Mouse (Mus musculus) heart, embryonic 14.5 days (tissue): ENCODE data around the gene Fez1. TPM values are rescaled to one million over a fixed set of nuclear protein-coding genes. Genes with fewer than 3 reads are reported as not detected.

Experiments
- ATAC-seq: fragments of 200-750 bp; cut with Nextera tagmentation; 2 replicates; pipeline ENCODE4 v1.8.0; 2017; ENCODE audit warnings: low read depth, moderate TSS enrichment; ENCODE audit not compliant: insufficient number of reproducible peaks, insufficient read depth, low FRiP score
- H3K27ac ChIP-seq, 2 experiments: fragments of 200-500 bp in 1 of 2; fragments of 300-500 bp in 1 of 2; sonication (generic) in 1 of 2; replicated peaks in 1 of 2; 2 replicates each; pipeline ENCODE4 v1.5.1; 2012 to 2014; ENCODE audit warnings: low read depth in 2 of 2, low read length in 2 of 2, control low read depth in 1 of 2, mild to moderate bottlenecking in 1 of 2, mixed read lengths in 1 of 2; ENCODE audit not compliant: control insufficient read depth in 1 of 2, insufficient read depth in 1 of 2
- H3K27me3 ChIP-seq: fragments of 300-500 bp; sonication (generic); 2 replicates; pipeline ENCODE4 v1.6.1; 2014; ENCODE audit warnings: mild to moderate bottlenecking, low read length, control low read depth; ENCODE audit not compliant: control insufficient read depth, insufficient read depth
- H3K36me3 ChIP-seq: fragments of 300-500 bp; sonication (generic); 2 replicates; pipeline ENCODE4 v1.6.1; 2014; ENCODE audit warnings: mild to moderate bottlenecking, control low read depth, low read length, mixed read lengths; ENCODE audit not compliant: control insufficient read depth, insufficient read depth
- H3K4me1 ChIP-seq, 2 experiments: fragments of 200-500 bp in 1 of 2; fragments of 300-500 bp in 1 of 2; sonication (generic) in 1 of 2; 2 replicates each; pipeline ENCODE4 v1.6.1; 2012 to 2014; ENCODE audit warnings: low read length in 2 of 2, control low read depth in 1 of 2, mixed read lengths in 1 of 2; ENCODE audit not compliant: control insufficient read depth in 2 of 2, insufficient read depth in 2 of 2
- H3K4me2 ChIP-seq: fragments of 300-500 bp; sonication (generic); 2 replicates; pipeline ENCODE4 v1.6.1; 2014; ENCODE audit warnings: mild to moderate bottlenecking, low read length
- H3K4me3 ChIP-seq, 2 experiments: fragments of 200-500 bp in 1 of 2; fragments of 300-500 bp in 1 of 2; sonication (generic) in 1 of 2; 2 replicates each; pipeline ENCODE4 v1.5.1; 2012 to 2014; ENCODE audit warnings: low read length in 2 of 2, mild to moderate bottlenecking in 2 of 2, control low read depth in 1 of 2, low read depth in 1 of 2, moderate library complexity in 1 of 2; ENCODE audit not compliant: control insufficient read depth in 1 of 2, insufficient read depth in 1 of 2
- H3K9ac ChIP-seq: fragments of 300-500 bp; sonication (generic); 2 replicates; pipeline ENCODE4 v1.6.1; 2014; ENCODE audit warnings: mild to moderate bottlenecking, low read length
- H3K9me3 ChIP-seq: fragments of 300-500 bp; sonication (generic); 2 replicates; pipeline ENCODE4 v1.6.1; 2016; ENCODE audit warnings: low read length, control low read depth; ENCODE audit not compliant: control insufficient read depth
- WGBS: fragments of 180-500 bp; shearing (Covaris S2); extraction: QIAGEN DNeasy Blood & Tissue Kit; methylation state at CpG from one replicate; pipeline ENCODE4 v1.1.7; 2014; 5-methylcytosine and 5-hydroxymethylcytosine counted together
- polyA plus RNA-seq: library from polyadenylated mRNA; unstranded; fragments of >200 nt; fragmentation: Nextera tagmentation; extraction: Ambion mirVana; gene quantifications from 2 replicates; pipeline ENCODE4 v1.2.1, GENCODE M21; 2014

Fez1 gene
- polyA plus RNA-seq, 1 experiment from 2014 or later = 2.0 TPM

DNA sequence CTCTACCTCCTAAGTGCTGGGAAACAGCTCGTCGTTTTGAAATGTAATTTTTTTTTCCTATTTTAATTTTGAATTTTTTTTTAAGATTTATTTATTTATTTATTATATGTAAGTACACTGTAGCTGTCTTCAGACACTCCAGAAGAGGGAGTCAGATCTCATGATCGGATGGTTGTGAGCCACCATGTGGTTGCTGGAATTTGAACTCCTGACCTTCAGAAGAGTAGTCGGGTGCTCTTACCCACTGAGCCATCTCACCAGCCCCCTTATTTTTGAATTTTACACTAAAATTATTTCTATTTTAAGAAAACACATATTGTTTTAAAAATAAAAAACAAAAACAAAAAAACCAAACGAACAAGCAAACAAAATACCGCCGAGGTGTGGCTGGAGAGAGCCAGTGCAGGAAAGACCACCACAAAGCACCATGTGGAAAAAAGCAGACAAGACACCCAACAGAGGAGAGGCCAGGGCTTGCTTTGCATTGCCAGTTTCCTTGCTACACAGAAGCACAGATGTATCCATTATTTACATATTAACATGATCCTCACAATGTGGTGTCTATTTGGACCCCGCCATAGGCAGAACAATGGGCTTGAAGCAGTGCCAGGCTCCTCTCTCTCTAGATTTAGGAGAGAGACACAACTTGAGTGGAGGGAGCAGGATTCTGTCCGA lies 558 bp upstream of the Fez1 start:
- ATAC-seq = no peak

DNA sequence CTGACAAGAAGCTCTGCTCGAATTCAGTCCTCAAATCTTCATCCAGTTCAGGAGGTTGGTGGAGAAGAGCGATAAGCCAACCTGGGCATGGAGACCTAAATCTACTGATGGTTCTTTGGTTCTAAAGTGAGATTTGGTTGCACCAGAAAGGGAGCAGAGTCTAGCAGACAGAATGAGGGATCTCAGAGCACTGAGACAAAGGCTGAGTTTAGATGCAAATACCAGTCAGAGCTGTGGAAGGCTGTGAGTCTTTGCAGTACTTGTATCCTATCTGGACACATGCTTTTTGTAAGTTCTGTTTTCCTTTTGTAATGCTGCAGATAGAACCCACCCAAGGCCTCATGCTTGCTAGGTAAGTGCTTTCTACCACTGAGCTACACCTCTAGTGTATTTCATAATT lies 360 bp downstream of the Fez1 start:
- WGBS = 36% methylated on average over 2 of the region's 2 CpGs
- ATAC-seq = no peak

More for the DNA sequence above, 558 bp upstream of the Fez1 start:
- H3K4me1 ChIP-seq = peaks cover 0 to 2% of the 10 kb centered on the region in 2 experiments; a peak in 1 of 4 replicates
- H3K27ac ChIP-seq = no peak overlapping the region
- H3K4me2 ChIP-seq = peak overlapping the region; percentile 19; the same call in 1 of the 2 replicates
- no peaks in the 10 kb centered on the region for H3K36me3 ChIP-seq
- no peaks in the 10 kb centered on the region for H3K9me3 ChIP-seq
- H3K4me3 ChIP-seq = no peak overlapping the region
- no peaks in the 10 kb centered on the region for H3K27me3 ChIP-seq
- WGBS = 53% methylated on average over 9 of the region's 9 CpGs
- no peak overlapping the region for H3K9ac ChIP-seq

GRCm38 (mm10) chr9:36826612-36827363 lies 5.1 kb downstream of the Fez1 start:
- H3K36me3 ChIP-seq = no peaks in the 10 kb centered on the region
- H3K4me3 ChIP-seq = no peak overlapping the region
- H3K4me2 ChIP-seq = no peak overlapping the region
- no peaks in the 10 kb centered on the region for H3K4me1 ChIP-seq
- 52% methylated on average over 2 of the region's 2 CpGs for WGBS
- no peak for ATAC-seq
- H3K27me3 ChIP-seq = no peaks in the 10 kb centered on the region
- H3K9ac ChIP-seq = no peak overlapping the region
- no peak overlapping the region for H3K27ac ChIP-seq
- no peaks in the 10 kb centered on the region for H3K9me3 ChIP-seq

More for the DNA sequence above, 360 bp downstream of the Fez1 start:
- H3K9me3 ChIP-seq = no peaks in the 10 kb centered on the region
- H3K4me2 ChIP-seq = no peak overlapping the region
- H3K27ac ChIP-seq = no peak overlapping the region
- no peaks in the 10 kb centered on the region for H3K27me3 ChIP-seq
- H3K4me1 ChIP-seq = peaks cover 0 to 2% of the 10 kb centered on the region in 2 experiments; a peak in 1 of 4 replicates
- H3K36me3 ChIP-seq = no peaks in the 10 kb centered on the region
- H3K9ac ChIP-seq = no peak overlapping the region
- H3K4me3 ChIP-seq = no peak overlapping the region

- H3K27me3 ChIP-seq = 0 out of 2 replicates have a peak, but pooled peaks cover 7% of the 10 kb centered on the region
- WGBS = 68% methylated on average over 6 of the region's 6 CpGs
- H3K4me3 ChIP-seq = no peak overlapping the region
- H3K9me3 ChIP-seq = no peaks in the 10 kb centered on the region
- no peak overlapping the region for H3K4me2 ChIP-seq
- no peak for ATAC-seq
- H3K27ac ChIP-seq = no peak overlapping the region
- peaks cover 0 to 2% of the 10 kb centered on the region in 2 experiments; a peak in 2 of 4 replicates for H3K4me1 ChIP-seq
- no peaks in the 10 kb centered on the region for H3K36me3 ChIP-seq
- H3K9ac ChIP-seq = no peak overlapping the region
These were observed 9.7 kb downstream of the Fez1 start for GRCm38 (mm10) chr9:36831401-36831800.

- H3K27me3 ChIP-seq = 0 out of 2 replicates have a peak, but pooled peaks cover 7% of the 10 kb centered on the region
- peak; percentile 71 for ATAC-seq
- H3K27ac ChIP-seq = no peak overlapping the region
- peak overlapping the region; percentile 69 for H3K4me2 ChIP-seq
- H3K36me3 ChIP-seq = no peaks in the 10 kb centered on the region
- peak overlapping the region; percentile 39 to 56 for H3K4me3 ChIP-seq
- peak overlapping the region; percentile 55 for H3K9ac ChIP-seq
- peaks cover 0 to 2% of the 10 kb centered on the region in 2 experiments; a peak in 2 of 4 replicates for H3K4me1 ChIP-seq
- WGBS = 0% methylated on average over 32 of the region's 32 CpGs
- no peaks in the 10 kb centered on the region for H3K9me3 ChIP-seq
These were observed 10.9 kb downstream of the Fez1 start for GRCm38 (mm10) chr9:36832529-36832928.

DNA sequence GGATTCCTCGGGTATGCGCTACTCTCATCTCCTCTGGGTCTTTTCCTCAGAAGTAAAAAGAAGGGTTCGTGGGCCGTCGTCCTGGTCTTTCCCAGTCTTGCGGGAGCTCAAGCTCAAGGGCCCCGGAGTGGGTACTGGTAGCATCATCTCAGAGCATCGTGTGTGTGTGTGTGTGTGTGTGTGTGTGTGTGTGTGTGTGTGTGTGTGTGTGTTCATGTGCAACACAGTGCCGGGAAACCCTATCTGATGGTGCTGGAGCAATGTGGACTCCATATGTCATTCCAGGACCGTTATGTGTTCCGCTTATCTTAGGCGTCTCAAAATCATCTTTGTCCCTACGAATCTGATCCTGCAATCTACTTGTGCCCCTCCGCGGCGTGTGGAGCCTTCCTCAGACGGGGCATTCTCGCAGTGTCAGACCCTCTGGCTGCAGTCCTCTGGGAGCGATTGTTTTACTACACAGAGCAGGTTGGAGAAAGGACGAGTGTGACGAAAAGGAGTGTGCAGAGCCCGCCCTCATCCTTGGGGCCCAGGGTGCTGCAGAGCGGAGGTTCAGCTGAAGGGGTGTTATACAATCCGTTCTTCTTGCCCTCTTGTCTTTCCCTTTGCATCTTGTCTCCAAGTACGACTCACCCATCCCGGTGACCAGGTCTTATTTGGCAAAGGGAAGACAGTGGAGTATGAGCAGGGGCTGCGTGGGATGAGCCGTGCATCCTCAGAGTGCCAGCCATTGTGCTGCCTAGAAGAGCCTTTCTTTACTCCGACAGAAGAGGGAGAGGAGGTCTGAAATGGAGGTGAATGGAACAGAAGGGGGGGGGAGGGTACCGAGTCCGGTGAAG lies 11.6 kb downstream of the Fez1 start:
- peak overlapping the region; percentile 39 to 56 for H3K4me3 ChIP-seq
- peaks cover 0 to 2% of the 10 kb centered on the region in 2 experiments; a peak in 2 of 4 replicates for H3K4me1 ChIP-seq
- H3K9me3 ChIP-seq = no peaks in the 10 kb centered on the region
- 4% methylated on average over 31 of the region's 31 CpGs for WGBS
- 0 out of 2 replicates have a peak, but pooled peaks cover 7% of the 10 kb centered on the region for H3K27me3 ChIP-seq
- no peak for ATAC-seq
- H3K9ac ChIP-seq = peak overlapping the region; percentile 55
- no peaks in the 10 kb centered on the region for H3K36me3 ChIP-seq
- H3K27ac ChIP-seq = no peak overlapping the region
- peak overlapping the region; percentile 69 for H3K4me2 ChIP-seq

DNA sequence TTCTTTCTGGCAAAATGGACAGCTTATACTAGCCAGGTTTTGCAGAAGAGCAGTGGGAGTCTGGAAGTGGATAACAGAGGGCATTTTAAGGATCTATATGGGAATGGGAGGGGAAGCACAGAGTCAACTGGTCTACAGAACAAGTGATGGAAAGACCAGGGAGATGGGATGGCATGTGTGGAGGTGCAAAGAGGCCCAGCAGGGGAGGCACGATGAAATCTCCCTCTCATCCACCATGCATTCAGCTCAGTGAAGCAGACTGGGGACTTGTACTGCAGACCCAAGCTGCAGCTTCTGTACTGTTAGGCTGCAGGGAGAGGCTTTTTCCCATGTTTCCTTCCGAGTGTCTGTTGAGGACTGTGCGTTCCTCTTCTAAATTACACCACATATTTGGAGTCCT lies 12.2 kb downstream of the Fez1 start:
- H3K27me3 ChIP-seq = 0 out of 2 replicates have a peak, but pooled peaks cover 7% of the 10 kb centered on the region
- H3K9me3 ChIP-seq = no peaks in the 10 kb centered on the region
- no peak for ATAC-seq
- peaks cover 0 to 2% of the 10 kb centered on the region in 2 experiments; a peak in 2 of 4 replicates for H3K4me1 ChIP-seq
- no peaks in the 10 kb centered on the region for H3K36me3 ChIP-seq
- WGBS = 57% methylated on average over 3 of the region's 3 CpGs
- H3K9ac ChIP-seq = no peak overlapping the region
- peak overlapping the region in 1 of 2 experiments; percentile 39; a peak in 1 of 4 replicates for H3K4me3 ChIP-seq
- H3K27ac ChIP-seq = no peak overlapping the region
- H3K4me2 ChIP-seq = peak overlapping the region; percentile 69
